Mouse (Mus musculus): Measurements from ENCODE around the gene Slc39a8.

Slc39a8 gene

DNA sequence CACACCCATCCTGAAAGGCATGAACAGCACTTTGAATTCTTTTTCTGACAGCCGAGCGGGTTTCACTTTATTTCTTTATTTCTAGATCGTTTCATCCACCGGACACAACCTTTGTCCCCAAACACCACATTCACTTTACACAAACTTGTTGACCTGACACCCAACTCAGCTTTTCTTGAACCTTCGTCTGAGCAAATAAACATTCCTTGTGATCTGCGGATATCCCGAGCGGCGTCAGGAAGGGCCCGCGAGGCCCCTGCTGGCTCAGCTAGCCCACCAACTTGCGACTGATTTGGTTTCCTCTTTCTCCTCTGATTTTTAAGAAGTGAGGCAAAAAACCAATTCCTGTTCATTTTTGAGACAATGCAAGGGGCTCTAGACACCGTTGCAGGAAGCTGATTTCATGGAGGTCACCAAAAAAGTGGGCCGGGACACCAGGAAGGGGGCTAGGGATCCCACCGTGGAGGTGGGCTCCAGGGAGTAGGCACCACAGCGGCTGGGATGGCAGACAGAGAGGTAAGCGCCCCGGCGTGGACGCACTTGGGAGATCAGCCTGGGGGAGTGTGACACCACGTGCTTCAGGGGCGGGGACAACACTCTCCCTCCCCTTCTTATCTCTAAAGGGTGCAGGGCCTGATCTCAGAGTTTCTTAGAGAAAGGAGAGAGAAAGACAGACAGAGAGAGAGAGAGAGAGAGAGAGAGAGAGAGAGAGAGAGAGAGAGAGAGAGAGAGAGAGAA is at the start of gene Slc39a8:
TSS of gene Slc39a8 (plus strand) at position 264 of the 738 bp plus-strand sequence.
- peak; percentile 61 for DNase-seq (ENCODE audit: low read depth, low spot score)

DNA sequence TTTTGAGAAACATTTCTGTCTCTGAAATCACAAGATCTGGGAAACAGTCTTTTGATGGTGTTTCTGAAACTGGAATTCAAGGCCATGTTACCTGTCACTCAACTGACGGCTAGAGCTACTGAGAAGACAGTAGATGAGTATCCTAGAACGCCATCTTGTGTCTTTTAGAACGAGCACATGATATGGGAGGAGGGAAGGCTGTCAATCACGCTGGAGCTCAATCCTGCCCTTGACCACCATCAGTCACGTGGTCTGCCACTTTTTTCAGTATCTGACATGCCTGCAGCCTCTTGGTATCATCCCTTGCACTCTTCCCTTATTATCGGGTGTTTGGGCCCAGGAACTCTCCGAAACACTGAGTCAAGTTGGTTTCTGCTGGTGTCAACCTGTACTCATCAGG is 40.0 kb upstream of the Slc39a8 start:
- DNase-seq (ENCODE audit: low read depth, low spot score), result no peak

DNA sequence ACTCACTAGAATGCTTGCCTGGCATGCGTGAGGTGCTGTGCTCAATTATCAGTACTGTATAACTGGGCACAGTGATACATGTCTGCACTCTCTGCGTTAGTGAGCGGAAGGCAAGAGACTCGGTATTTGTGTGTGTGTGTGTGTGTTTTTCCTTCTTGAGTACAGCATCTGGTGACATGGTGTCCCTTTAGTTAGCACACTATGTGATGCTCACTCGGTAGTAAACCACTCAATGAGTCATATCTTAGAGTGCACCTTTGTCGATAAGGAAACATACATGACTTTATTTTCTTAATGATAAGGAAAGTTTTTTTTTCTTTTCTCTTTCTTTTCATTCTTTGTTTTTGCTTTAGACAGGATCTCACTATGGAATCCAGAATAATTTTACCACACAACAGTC is 29.0 kb upstream of the Slc39a8 start:
- DNase-seq (ENCODE audit: low read depth, low spot score), result no peak

DNA sequence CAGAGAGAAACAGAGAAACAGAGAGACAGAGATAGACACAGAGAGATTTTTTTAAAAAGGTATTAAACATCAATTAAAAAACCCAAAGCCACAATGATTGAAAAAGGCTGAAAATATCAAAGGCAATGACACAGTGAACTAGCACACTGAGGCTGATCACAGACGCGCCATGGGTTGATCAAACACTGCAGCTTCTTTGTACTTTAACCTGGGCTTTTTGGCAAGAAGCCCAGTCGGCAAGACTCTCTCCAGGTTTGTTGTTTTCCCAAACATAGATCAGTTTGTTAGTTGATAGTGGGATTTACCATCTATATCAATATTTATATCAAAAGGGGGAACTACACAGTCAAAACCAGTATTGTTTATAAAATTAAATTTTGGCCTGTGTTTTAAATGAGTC is 26.8 kb upstream of the Slc39a8 start:
- no peak for DNase-seq (ENCODE audit: low read depth, low spot score)

DNA sequence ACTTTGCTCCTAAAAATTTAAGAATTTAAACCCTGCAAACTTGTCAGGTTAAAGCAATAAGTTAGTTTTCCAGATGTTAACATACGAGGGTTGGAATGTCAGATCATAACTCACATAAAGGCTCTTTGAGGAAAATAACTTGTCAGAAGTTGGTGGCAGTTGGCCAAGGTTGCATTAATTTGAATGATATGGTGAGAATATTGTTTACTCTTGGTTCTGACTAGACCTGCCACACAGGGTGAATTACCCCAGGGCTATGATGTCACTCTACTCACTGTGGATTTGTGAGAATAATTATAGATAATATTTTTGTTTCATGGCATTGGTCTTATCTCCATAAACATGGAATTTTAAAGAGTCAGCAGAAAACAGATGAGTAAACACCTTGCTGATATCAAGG is 26.4 kb upstream of the Slc39a8 start:
- DNase-seq (ENCODE audit: low read depth, low spot score), result peak; percentile 14

DNA sequence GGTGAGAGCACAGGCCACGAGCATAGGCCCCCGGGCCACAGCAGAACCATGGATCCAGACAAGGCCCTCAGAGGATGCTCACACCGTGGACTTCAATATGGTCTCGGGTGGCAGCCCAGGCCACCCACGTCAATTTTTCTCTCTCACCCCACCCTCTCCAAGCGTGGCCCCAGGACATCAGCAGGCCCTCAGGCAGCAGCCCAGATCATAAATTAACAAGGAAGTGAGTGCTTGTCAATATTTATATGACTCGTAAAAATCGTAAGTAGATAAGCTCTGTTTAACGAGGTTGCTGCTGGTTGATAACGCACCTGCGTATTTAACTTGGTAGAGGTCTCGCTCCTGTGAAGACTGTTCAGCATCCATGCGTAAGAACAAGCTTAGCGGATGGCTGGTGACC is 10.4 kb upstream of the Slc39a8 start:
- no peak for DNase-seq (ENCODE audit: low read depth, low spot score)

DNA sequence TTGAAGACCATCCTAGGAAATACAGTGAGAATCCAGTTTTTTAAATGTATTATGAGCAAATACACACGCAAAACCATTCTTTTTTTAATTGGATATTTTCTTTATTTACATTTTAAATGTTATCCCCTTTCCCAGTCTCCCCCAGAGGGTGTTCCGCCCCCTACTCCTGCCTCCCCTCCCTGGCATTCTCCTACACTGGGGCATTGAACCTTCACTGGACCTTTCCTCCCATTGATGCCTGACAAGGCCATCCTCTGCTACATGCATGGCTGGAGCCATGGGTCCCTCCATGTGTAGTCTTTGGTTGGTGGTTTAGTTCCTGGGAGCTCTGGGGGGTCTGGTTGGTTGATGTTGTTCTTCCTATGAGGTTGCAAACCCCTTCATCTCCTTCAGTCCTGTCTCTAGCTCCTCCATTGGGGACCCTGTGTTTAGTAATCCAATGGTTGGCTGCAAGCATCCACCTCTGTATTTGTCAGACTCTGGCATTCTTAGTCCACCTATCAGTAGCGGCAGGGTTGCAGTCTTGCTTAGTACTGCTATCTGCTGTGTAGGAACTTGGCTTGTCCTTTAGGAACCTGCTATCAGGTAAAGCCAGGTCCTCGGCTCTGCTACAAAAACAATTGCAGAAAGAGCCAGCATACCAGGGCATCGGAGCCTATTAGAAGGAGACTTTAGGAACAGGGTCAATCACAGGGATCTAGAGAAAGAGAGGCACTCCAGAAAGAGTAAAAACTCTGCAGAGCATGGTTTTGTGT is 8.9 kb upstream of the Slc39a8 start:
- no peak for DNase-seq (ENCODE audit: low read depth, low spot score)

DNA sequence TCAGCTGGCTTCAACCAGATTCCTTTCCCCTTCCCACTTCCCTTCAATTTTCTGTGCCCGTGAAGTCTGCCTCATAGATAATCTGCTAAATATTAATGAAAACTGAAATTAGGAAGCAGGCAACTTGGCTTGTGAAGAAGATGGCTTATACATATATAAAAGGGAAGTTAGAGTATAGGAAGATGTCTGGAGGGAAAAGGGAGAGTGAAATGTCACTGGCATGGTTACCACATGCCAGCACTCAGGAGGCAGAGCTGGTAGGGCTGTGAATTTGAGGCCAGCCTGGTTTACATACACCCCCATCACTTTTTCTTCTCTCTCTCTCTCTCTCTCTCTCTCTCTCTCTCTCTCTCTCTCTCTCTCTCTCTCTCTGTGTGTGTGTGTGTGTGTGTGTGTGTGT is 8.0 kb upstream of the Slc39a8 start:
- no peak for DNase-seq (ENCODE audit: low read depth, low spot score)

DNA sequence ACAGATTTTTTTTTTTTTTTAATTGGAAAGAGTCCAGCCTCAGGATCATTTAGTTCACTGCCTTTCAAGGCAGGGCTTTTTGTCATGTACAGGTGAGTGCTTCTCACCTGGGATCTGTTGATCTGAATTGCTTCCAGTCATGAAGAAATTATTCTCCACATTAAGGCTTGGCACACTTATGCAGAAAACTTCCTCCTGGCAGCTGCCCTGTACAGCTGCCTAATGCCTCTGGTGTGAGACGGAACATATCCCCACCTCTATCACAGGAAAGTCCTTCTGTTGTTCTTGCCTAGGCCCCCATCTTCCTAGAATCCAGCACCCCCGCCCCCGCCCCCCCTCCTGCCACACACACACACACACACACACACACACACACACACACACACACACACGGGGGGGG is 643 bp upstream of the Slc39a8 start:
- DNase-seq (ENCODE audit: low read depth, low spot score), result no peak

DNA sequence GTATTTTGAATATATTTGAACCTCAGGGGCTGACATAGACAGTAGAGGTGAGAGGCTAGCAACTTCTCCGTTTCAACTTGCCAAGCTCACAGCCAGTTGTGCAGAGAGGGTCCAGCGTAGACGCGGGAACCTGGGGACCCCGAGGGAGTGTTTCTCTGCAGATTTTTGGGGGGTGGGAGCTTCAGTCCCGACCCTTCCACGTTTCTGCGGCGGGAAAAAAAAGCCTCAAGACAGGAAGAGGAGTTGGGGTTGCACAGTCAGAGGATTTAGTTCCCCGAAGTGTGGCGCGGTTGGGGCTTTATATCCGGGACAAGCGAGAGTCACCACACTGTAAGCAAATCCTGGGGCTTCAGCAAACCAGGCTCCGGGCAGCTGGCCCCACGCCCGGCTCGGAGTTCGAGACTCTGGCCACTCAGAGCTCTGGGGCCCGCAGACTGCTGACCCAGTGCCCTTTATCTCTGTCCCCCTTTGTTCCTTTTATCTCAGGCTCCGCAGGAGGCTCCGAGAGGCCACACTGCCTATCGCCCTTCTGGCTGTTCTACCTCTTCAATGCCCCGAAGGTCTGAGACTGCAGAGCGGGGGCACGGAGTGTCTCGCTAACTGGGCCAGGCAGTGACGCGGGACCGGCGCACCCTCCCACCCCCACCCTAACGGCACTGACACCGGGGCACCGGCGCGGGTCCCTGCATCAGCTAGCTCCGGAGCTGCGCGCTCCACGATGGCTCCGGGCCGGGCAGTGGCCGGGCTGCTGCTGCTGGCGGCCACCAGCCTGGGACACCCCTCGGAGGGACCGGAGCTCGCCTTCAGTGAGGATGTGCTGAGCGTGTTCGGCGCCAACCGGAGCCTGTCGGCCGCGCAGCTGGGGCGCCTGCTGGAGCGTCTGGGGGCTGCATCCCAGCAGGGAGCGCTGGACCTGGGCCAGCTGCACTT is 940 bp downstream of the Slc39a8 start:
- DNase-seq (ENCODE audit: low read depth, low spot score), result peak; percentile 36

DNA sequence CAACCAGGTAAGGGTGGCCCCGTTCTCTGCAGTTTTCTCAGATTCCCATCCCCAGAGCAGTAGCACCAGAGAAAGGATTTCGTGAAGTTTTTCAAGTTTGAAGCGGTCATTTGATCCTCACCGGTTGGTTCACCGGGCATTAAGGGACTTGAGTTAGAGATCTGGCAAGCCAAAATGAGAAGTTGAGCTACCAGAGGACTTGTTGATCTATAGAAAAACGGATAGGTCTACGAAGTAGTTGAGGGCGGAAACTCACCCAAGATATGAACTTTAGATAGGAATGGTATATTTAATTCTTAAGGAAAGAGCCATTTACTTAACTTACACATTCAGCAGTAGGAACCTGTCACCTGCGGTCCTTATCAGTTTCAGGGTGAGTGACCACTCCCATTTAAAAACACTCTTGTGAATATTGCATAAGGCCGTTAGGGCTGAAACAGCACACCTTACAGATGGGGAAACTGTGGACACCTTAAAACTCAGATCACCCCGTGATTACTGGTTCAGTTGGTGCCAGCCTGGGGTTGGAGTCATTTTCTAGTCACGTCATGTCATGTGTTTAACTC is 1.7 kb downstream of the Slc39a8 start:
- DNase-seq (ENCODE audit: low read depth, low spot score), result no peak

DNA sequence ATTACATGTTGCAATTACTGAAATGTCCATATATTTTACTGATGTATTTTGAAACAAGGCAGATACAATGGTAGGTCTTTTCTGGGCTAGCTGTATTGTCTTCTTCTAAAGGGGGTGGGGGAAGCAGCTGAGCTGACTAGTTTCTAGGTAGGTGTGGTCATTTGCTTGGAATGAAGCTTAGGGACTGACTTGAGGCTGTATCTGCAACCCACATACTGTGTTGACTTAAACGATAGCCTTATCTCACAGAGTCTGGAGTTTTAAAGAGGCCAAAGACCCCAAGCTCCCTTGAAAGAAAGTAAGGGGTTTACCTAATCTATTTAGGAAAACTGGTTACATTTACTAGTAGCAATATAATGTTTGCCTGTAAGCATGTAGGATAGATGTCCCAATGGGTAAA is 2.9 kb downstream of the Slc39a8 start:
- DNase-seq (ENCODE audit: low read depth, low spot score), result no peak

DNA sequence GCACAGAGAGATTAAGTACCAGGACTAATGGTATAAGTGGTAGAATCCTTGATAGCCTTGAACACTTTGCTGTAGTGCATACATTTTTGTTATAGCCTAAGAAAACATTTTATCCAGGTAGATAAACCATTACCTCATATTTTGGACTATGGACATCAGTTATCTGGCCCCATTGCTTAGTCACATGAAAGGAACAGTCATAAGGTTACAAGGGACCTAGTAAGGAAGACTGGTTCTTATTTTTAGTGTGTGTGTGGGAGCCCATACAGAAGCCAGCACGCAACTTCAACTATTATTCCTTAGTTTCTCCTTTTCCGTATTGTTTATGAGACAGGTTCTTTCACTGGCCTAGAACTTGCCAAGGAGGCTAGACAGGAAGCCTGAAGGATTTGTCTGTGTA is 7.4 kb downstream of the Slc39a8 start:
- no peak for DNase-seq (ENCODE audit: low read depth, low spot score)

DNA sequence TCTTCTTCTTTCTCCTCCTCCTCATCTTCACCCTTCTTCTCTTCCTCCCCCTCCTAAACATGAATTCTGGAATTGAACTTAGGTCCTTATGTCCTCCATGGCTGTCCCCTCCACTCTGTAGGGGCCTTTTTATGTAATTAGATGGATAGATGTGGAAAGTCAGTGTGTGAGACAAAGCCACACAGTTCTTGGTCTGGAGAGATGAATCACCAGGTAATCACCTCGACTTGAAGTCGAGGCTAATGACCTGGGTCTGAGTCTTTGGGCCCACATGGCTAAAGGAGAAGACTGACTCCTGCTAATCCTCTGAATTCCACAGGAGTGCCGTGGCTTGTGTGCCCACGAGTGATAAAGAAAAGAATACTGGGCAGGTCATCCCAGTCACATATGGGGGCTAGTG is 7.8 kb downstream of the Slc39a8 start:
- DNase-seq (ENCODE audit: low read depth, low spot score), result no peak

DNA sequence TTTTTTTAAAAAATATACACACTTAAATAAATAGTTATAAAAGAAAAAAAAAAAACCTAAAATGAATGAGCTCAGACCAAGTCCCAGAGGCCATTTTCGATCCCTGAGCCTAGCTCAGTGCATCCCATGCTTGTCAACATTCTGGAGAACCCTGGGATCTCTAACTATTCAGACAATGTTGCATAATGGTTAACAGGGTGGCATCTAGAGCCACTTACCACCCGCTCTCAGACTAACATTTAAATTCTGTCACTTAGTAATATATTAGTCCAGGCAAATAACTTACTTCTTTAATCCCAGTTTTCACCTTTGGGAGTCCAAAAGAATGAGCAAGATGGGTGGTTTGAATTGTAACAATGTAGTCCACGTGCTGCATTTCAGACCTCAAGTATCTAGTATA is 9.9 kb downstream of the Slc39a8 start:
- no peak for DNase-seq (ENCODE audit: low read depth, low spot score)

DNA sequence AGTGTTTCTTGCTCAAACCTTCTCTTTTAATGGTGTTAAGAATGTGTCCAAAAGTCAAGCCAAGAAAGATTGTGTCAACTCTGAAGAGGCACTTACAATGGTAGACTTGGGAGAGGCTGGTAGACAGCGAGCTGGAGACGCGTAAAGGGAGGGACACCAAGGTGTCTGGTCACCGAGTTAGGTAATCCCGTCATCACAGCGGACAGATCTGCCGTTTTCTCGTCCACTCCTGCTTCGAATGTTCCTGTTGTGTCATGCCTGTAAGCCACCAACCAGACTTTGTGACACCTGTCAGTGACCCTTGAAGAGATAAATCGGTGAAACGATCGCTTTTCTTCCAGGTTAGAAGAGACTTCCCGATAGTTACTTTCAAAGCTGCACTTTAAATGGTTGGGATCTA is 14.5 kb downstream of the Slc39a8 start:
- DNase-seq (ENCODE audit: low read depth, low spot score), result no peak

DNA sequence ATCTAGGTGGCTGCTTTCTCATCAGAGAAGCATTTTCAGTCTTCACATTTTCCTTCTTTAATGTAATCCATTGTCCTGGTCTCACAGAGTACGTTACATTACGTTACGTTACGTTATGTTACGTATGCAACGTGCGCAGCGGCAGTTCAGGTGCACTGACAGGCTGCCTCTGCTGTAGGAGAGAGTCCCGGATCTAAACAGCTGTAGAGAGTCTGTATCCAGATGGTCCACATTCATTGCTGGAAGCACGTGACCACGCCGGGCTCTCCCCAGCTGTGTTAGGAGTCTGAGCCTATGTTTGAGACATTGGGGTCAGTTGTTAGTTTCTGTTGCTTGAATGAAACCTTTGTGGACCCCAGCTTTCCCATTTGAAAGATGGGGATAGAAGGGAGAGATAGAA is 15.1 kb downstream of the Slc39a8 start:
- no peak for DNase-seq (ENCODE audit: low read depth, low spot score)

DNA sequence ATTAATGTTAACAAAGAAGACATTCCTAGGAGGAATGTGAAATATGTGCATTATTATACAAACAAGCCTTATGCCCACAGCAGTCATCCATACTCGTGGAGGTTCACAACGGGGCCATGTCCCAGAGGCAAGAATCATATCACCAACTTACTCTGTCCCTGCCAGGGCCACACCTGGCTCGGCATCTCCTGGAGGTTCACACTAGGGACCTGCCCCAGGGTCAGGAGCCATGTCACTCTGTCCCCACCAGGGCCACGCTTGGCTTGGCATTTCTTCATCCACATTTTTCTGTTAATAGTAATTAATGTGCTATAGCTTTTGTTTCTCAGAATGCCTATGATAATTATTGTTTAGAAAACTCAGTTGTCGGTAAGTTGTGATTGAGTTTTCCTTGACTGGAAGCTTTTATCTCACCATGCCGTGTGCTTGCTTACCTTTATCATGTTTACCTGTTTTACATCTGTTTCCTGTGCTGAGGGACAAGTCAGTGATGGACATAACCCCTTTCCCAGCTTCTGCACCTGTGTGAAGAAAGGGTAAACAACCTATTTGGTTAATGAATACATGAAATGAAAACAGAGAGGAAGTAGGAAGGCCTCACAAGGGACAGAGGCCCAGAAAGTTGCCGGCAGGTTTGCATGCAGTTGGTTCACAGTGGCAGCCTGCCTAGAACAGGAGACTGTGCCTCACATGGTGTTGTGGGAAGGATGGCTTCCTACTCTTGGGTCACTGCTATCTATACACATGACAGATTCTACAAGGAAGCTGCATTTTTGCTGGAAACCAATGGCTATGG is 16.8 kb downstream of the Slc39a8 start:
- no peak for DNase-seq (ENCODE audit: low read depth, low spot score)

DNA sequence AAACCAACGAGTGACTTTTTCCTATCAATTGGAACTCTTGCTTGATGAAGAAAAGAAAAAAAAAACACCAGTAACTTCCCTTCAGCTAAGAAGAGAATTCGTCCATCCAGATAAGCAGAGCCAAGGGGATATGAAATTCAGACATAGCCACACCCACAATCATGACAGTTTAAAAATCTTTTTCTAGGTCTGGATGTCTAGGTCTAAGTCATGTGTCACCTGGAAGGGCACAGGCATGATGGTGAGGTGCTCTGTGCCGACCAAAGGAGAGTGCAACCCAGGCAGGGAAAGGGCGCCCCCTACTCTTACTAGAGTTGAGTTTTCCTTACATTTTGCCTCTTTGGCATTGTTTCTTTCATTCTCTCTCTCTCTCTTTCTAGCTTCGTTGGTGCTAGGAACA is 18.1 kb downstream of the Slc39a8 start:
- DNase-seq (ENCODE audit: low read depth, low spot score), result no peak

DNA sequence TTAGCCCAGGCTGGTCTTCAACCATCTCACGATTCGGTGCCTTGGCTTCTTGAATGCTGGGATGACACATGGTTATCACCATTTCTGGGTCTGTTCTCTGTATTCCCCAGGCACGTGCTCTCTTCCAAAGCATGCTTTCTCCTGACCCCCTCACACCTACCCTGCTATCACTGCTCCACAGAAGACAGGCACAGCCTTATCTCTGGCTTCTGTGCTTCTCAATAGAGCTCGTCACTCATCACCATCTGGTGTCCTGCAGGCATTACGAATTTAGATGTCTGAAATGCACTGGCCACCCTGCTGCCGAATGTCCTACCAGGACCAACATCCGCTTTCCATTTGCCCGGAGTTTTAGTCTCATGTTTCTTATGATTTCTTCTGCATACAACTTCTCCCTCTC is 18.6 kb downstream of the Slc39a8 start:
- no peak for DNase-seq (ENCODE audit: low read depth, low spot score)

DNA sequence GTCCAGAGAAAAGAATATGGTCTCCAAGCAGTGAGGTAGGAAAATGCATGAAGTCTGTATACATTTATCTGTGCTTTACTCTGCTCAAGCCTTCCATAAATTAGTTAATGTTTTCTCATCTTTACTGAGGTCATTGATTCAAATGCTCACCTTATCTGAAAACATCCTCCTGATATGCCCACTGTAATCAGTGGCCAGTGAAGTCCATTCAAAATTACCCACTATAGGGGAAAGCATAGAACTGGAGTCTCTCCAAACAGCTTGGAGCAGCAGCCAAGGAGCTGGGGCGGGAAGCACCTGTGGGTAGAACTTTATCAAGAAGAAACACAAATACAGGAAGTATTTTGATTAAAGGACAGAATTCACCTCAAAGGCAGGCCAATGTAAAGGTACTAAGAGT is 19.8 kb downstream of the Slc39a8 start:
- DNase-seq (ENCODE audit: low read depth, low spot score), result no peak
